Mouse (Mus musculus): Measurements from ENCODE around the gene Ogfod2. TPM values are rescaled to one million over a fixed set of nuclear protein-coding genes. Genes with fewer than 3 reads are reported as not detected.

The Ogfod2 gene
- polyA plus RNA-seq, 1 experiment from 2014 or later = 30.3 TPM

DNA sequence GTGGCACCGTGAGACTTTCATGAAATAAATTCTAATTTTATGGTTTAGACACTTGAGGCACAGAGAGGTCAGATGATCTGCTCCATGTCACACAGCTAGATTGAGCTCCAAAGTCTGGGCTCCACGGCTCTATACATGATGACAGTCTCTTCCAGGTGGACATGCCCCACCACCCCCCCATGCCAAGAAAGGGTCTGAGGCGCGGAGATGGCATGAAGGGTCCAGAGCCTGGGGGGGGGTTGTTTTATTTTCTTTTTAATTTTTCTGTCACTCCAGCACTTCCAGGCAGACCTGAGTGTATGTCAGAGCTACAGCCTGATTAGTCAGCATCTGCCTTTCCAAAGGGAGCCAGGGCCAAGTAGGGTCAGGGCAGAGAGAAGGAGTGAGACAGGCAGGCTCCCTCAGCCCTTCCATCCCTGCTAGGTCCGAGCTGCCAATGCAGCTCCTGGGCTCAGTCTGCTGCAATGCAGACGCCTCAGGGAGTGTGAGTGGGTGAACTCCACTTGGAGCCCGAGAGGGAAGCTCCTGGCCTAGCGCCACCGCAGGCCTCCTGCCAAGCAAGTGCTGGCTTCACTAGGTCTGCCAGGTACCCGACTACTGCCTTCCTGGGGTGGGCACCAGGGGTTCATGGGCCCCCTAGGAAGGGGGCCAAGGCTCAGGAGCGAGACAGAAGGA is 18.8 kb upstream of the Ogfod2 start:
- no peaks in the 10 kb centered on the region for H3K27me3 ChIP-seq (ENCODE audit: insufficient read depth, low read length)
- no peak overlapping the region for H3K4me3 ChIP-seq (replicated peaks; ENCODE audit: low read depth, low read length)
- no peak for DNase-seq (ENCODE audit: low spot score)
- no peak overlapping the region for H3K9ac ChIP-seq (ENCODE audit: low read depth, low read length)
- TF ChIP-seq CTCF (IDR thresholded peaks at IDR 0.05; ENCODE audit: low read depth) = no peak
- no peaks in the 10 kb centered on the region for H3K9me3 ChIP-seq (replicated peaks; ENCODE audit: low read length)
- no peak overlapping the region for H3K4me2 ChIP-seq (ENCODE audit: low read length)
- 70% methylated on average over 11 of the region's 11 CpGs for WGBS
- no peak for ATAC-seq (replicated peaks; ENCODE audit: low FRiP score, low read depth)
- 0 out of 2 replicates have a peak, but pooled peaks cover 6% of the 10 kb centered on the region for H3K4me1 ChIP-seq (replicated peaks; ENCODE audit: insufficient read depth, low read length)
- H3K27ac ChIP-seq = no peak overlapping the region
- H3K36me3 ChIP-seq (ENCODE audit: insufficient read depth, low read length) = no peaks in the 10 kb centered on the region

GRCm38 (mm10) chr5:124093852-124094604 is 18.1 kb upstream of the Ogfod2 start:
- H3K27me3 ChIP-seq (ENCODE audit: insufficient read depth, low read length) = no peaks in the 10 kb centered on the region
- no peaks in the 10 kb centered on the region for H3K36me3 ChIP-seq (ENCODE audit: insufficient read depth, low read length)
- 0 out of 2 replicates have a peak, but pooled peaks cover 6% of the 10 kb centered on the region for H3K4me1 ChIP-seq (replicated peaks; ENCODE audit: insufficient read depth, low read length)
- WGBS = 88% methylated on average over 12 of the region's 12 CpGs
- no peak for TF ChIP-seq CTCF (IDR thresholded peaks at IDR 0.05; ENCODE audit: low read depth)
- no peak overlapping the region for H3K27ac ChIP-seq
- no peak overlapping the region for H3K4me3 ChIP-seq (replicated peaks; ENCODE audit: low read depth, low read length)
- ATAC-seq (replicated peaks; ENCODE audit: low FRiP score, low read depth) (no peak), DNase-seq (ENCODE audit: low spot score) (no peak)
- H3K9ac ChIP-seq (ENCODE audit: low read depth, low read length) = no peak overlapping the region
- H3K4me2 ChIP-seq (ENCODE audit: low read length) = no peak overlapping the region
- no peaks in the 10 kb centered on the region for H3K9me3 ChIP-seq (replicated peaks; ENCODE audit: low read length)

GRCm38 (mm10) chr5:124095077-124095581 is 17.0 kb upstream of the Ogfod2 start:
- DNase-seq (ENCODE audit: low spot score) (no peak), ATAC-seq (replicated peaks; ENCODE audit: low FRiP score, low read depth) (peak; percentile 60)

DNA sequence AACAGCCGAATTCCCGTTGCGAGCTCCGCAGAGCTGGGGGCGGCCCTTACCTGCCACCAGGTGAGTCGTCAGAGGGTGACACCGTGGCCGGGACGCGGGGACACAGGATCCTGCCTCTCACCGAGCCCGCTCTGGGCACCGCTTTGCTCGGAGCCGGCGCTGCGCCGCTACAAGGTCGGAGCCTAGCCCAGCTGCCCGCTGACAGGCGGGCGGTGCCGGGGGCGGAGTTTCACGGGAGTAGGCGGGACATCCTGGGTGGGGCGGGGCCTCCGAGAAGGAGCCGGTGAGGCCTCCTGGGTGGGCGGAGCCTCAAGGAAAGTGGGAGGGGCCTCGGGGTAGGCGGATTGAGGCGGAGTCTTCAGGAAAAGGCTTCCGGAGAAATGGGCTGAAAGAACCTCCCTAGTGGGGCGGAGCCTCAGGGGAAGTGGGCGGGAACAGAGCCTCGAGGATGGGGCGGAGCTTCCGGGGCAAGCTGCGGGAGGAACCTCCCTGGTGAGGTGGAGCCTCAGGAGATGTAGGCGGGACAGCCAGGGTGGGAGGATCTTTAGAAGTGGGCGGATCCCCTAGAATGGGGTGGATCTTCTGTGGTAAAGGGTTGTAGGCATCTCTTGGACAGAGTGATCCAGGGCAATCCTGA is 16.4 kb upstream of the Ogfod2 start, which contains the start of gene Abcb9:
Gene Abcb9, minus strand, starts transcription at position 203 of the 637 bp plus-strand sequence.
- no peaks in the 10 kb centered on the region for H3K27me3 ChIP-seq (ENCODE audit: insufficient read depth, low read length)
- H3K9me3 ChIP-seq (replicated peaks; ENCODE audit: low read length) = no peaks in the 10 kb centered on the region
- ATAC-seq (replicated peaks; ENCODE audit: low FRiP score, low read depth) (peak; percentile 88), DNase-seq (ENCODE audit: low spot score) (peak; percentile 96)
- peak within 1 kb of the TSS; percentile 84 for H3K4me2 ChIP-seq (ENCODE audit: low read length)
- no peak for TF ChIP-seq CTCF (IDR thresholded peaks at IDR 0.05; ENCODE audit: low read depth)
- H3K9ac ChIP-seq (ENCODE audit: low read depth, low read length) = peak within 1 kb of the TSS; percentile 63
- no peaks in the 10 kb centered on the region for H3K36me3 ChIP-seq (ENCODE audit: insufficient read depth, low read length)
- peak within 1 kb of the TSS; percentile 41 for H3K4me3 ChIP-seq (replicated peaks; ENCODE audit: low read depth, low read length)
- H3K4me1 ChIP-seq (replicated peaks; ENCODE audit: insufficient read depth, low read length) = 0 out of 2 replicates have a peak, but pooled peaks cover 6% of the 10 kb centered on the region
- WGBS = 2% methylated on average over 42 of the region's 42 CpGs
- H3K27ac ChIP-seq = no peak within 1 kb of the TSS

More at GRCm38 (mm10) chr5:124095077-124095581, 17.0 kb upstream of the Ogfod2 start:
- Histone ChIP-seq H3K27ac (no peak overlapping the region), H3K4me1 (replicated peaks; ENCODE audit: insufficient read depth, low read length) (0 out of 2 replicates have a peak, but pooled peaks cover 6% of the 10 kb centered on the region), H3K9me3 (replicated peaks; ENCODE audit: low read length) (no peaks in the 10 kb centered on the region), H3K9ac (ENCODE audit: low read depth, low read length) (peak overlapping the region; percentile 63), H3K4me2 (ENCODE audit: low read length) (peak overlapping the region; percentile 84), H3K4me3 (replicated peaks; ENCODE audit: low read depth, low read length) (peak overlapping the region; percentile 41), H3K27me3 (ENCODE audit: insufficient read depth, low read length) (no peaks in the 10 kb centered on the region), H3K36me3 (ENCODE audit: insufficient read depth, low read length) (no peaks in the 10 kb centered on the region)
- TF ChIP-seq CTCF (IDR thresholded peaks at IDR 0.05; ENCODE audit: low read depth) = no peak; the same call in 1 of the 2 replicates
- whole genome bisulfite sequencing = 9% methylated on average over 19 of the region's 19 CpGs

- Histone ChIP-seq H3K27me3 (ENCODE audit: insufficient read depth, low read length) (no peaks in the 10 kb centered on the region), H3K4me1 (replicated peaks; ENCODE audit: insufficient read depth, low read length) (0 out of 2 replicates have a peak, but pooled peaks cover 6% of the 10 kb centered on the region), H3K4me3 (replicated peaks; ENCODE audit: low read depth, low read length) (no peak overlapping the region), H3K9ac (ENCODE audit: low read depth, low read length) (no peak overlapping the region), H3K36me3 (ENCODE audit: insufficient read depth, low read length) (no peaks in the 10 kb centered on the region), H3K9me3 (replicated peaks; ENCODE audit: low read length) (no peaks in the 10 kb centered on the region), H3K4me2 (ENCODE audit: low read length) (no peak overlapping the region), H3K27ac (no peak overlapping the region)
- no peak for TF ChIP-seq CTCF (IDR thresholded peaks at IDR 0.05; ENCODE audit: low read depth)
- WGBS = 78% methylated on average over 2 of the region's 2 CpGs
- ATAC-seq (replicated peaks; ENCODE audit: low FRiP score, low read depth) = no peak
- DNase-seq (ENCODE audit: low spot score) = no peak
Observed at GRCm38 (mm10) chr5:124098923-124099322, 13.2 kb upstream of the Ogfod2 start.
